Mouse (Mus musculus) hindbrain, embryonic 13.5 days (tissue): Measurements from ENCODE around the gene Dph5. TPM values are rescaled to one million over a fixed set of nuclear protein-coding genes. Genes with fewer than 3 reads are reported as not detected.

Experiments used
- ATAC-seq: fragments of 200-750 bp; cut with Nextera tagmentation; 2 replicates; pipeline ENCODE4 v1.8.0; 2017; ENCODE audit warnings: moderate TSS enrichment; ENCODE audit not compliant: low FRiP score
- H3K27ac ChIP-seq: fragments of 300-500 bp; sonication (generic); 2 replicates; pipeline ENCODE4 v1.5.1; 2015; ENCODE audit warnings: inconsistent platforms, mild to moderate bottlenecking, moderate library complexity
- H3K27me3 ChIP-seq: fragments of 300-500 bp; sonication (generic); 2 replicates; pipeline ENCODE4 v1.6.1; 2015; ENCODE audit warnings: mild to moderate bottlenecking, inconsistent platforms
- H3K36me3 ChIP-seq: fragments of 300-500 bp; sonication (generic); 2 replicates; pipeline ENCODE4 v1.6.1; 2015; ENCODE audit warnings: mild to moderate bottlenecking, inconsistent platforms
- H3K4me1 ChIP-seq: fragments of 300-500 bp; sonication (generic); replicated peaks from 2 replicates; pipeline ENCODE4 v1.6.1; 2015; ENCODE audit warnings: inconsistent platforms
- H3K4me2 ChIP-seq: fragments of 300-500 bp; sonication (generic); 2 replicates; pipeline ENCODE4 v1.6.1; 2015; ENCODE audit warnings: inconsistent platforms, mild to moderate bottlenecking, moderate library complexity
- H3K4me3 ChIP-seq: fragments of 300-500 bp; sonication (generic); 2 replicates; pipeline ENCODE4 v1.5.1; 2015; ENCODE audit warnings: mild to moderate bottlenecking, inconsistent platforms
- H3K9ac ChIP-seq: fragments of 300-500 bp; sonication (generic); 2 replicates; pipeline ENCODE4 v1.6.1; 2015; ENCODE audit warnings: mild to moderate bottlenecking, inconsistent platforms
- H3K9me3 ChIP-seq: fragments of 300-500 bp; sonication (generic); 2 replicates; pipeline ENCODE4 v1.6.1; 2016; ENCODE audit warnings: inconsistent platforms
- whole genome bisulfite sequencing: fragments of 180-500 bp; shearing (Covaris S2); methylation state at CpG from one replicate; pipeline ENCODE4 v1.1.7; 2015; 5-methylcytosine and 5-hydroxymethylcytosine counted together
- polyA plus RNA-seq: library from polyadenylated mRNA; unstranded; fragments of >200 nt; fragmentation: Nextera tagmentation; extraction: Ambion mirVana; gene quantifications from 2 replicates; pipeline ENCODE4 v1.2.1, GENCODE M21; 2015

Gene Dph5
- polyA plus RNA-seq, result 25.6 and 27.7 TPM in 2 replicates

GRCm38 (mm10) chr3:115887427-115888309, at the start of gene Dph5:
TSS of gene Dph5 (plus strand) at chr3:115887837.
- Histone ChIP-seq H3K27ac (peak within 1 kb of the TSS; percentile 91), H3K27me3 (no peaks in the 10 kb centered on the region), H3K4me3 (peak within 1 kb of the TSS; percentile 67), H3K4me1 (peaks cover 7% of the 10 kb centered on the region), H3K4me2 (peak within 1 kb of the TSS; percentile 77), H3K9ac (peak within 1 kb of the TSS; percentile 78), H3K9me3 (no peaks in the 10 kb centered on the region), H3K36me3 (no peaks in the 10 kb centered on the region)
- under 1% methylated on average over 40 of the region's 40 CpGs for WGBS
- peak; percentile 98 for ATAC-seq

DNA sequence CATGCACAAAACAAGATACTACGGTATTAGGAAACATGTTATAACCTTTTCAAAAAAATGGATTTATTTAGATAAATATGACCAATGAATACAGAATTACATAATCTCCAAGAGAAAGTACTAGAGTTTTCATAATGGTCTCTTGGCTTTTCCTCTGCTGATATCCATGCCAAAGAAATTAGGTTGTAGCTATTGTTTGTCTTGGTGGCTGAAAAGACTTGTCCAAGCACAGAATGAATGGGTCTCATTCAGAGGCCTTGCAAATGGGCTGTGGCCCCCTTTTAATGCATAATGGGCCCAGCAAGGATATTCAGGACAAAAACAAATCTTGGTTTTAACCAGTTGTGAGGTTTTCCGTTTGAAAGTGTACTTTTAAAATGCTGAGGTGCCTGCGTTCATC, 43.1 kb upstream of the Dph5 start:
- H3K9me3 ChIP-seq, result no peaks in the 10 kb centered on the region
- WGBS, result 43% methylated on average over 3 of the region's 3 CpGs

GRCm38 (mm10) chr3:115845032-115845618, 42.5 kb upstream of the Dph5 start:
- Histone ChIP-seq H3K27me3 (no peaks in the 10 kb centered on the region), H3K4me2 (no peak overlapping the region), H3K36me3 (no peaks in the 10 kb centered on the region), H3K27ac (no peak overlapping the region), H3K9ac (no peak overlapping the region), H3K9me3 (no peaks in the 10 kb centered on the region), H3K4me3 (no peak overlapping the region), H3K4me1 (no peaks in the 10 kb centered on the region)
- whole genome bisulfite sequencing, result 64% methylated on average over 5 of the region's 5 CpGs
- ATAC-seq, result no peak

More for the DNA sequence above, 43.1 kb upstream of the Dph5 start:
- Histone ChIP-seq H3K4me2 (no peak overlapping the region), H3K4me1 (no peaks in the 10 kb centered on the region), H3K27ac (no peak overlapping the region), H3K9ac (no peak overlapping the region), H3K4me3 (no peak overlapping the region), H3K27me3 (no peaks in the 10 kb centered on the region), H3K36me3 (no peaks in the 10 kb centered on the region)
- ATAC-seq, result no peak

- WGBS, result 40% methylated on average over 1 of the region's 1 CpGs
- no peak overlapping the region for H3K9ac ChIP-seq
- no peaks in the 10 kb centered on the region for H3K4me1 ChIP-seq
- no peaks in the 10 kb centered on the region for H3K36me3 ChIP-seq
- H3K27me3 ChIP-seq, result no peaks in the 10 kb centered on the region
- no peak for ATAC-seq
- H3K9me3 ChIP-seq, result no peaks in the 10 kb centered on the region
- H3K4me2 ChIP-seq, result no peak overlapping the region
- H3K4me3 ChIP-seq, result no peak overlapping the region
- H3K27ac ChIP-seq, result no peak overlapping the region
Measured at GRCm38 (mm10) chr3:115845724-115846123, 41.9 kb upstream of the Dph5 start.

DNA sequence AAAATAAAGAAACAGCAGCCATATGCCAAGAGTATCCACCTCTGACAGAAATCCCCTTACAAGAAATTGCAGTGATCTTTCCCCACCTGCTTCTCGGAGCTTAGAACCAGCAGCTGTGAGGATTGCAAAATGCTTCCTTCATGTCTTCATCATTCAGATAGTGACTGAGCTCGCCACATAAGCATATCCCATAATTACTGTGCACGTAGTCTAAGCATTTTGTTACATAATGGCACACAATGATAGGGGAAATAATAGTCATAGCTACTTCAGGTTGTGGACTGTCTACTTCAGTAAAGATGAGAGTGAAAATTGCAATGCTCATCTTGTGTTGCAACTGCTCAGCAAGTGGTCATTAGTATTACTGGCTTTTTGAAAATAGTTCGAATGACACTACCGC, 41.5 kb upstream of the Dph5 start:
- no peaks in the 10 kb centered on the region for H3K9me3 ChIP-seq
- ATAC-seq, result no peak
- WGBS, result 88% methylated on average over 5 of the region's 5 CpGs

DNA sequence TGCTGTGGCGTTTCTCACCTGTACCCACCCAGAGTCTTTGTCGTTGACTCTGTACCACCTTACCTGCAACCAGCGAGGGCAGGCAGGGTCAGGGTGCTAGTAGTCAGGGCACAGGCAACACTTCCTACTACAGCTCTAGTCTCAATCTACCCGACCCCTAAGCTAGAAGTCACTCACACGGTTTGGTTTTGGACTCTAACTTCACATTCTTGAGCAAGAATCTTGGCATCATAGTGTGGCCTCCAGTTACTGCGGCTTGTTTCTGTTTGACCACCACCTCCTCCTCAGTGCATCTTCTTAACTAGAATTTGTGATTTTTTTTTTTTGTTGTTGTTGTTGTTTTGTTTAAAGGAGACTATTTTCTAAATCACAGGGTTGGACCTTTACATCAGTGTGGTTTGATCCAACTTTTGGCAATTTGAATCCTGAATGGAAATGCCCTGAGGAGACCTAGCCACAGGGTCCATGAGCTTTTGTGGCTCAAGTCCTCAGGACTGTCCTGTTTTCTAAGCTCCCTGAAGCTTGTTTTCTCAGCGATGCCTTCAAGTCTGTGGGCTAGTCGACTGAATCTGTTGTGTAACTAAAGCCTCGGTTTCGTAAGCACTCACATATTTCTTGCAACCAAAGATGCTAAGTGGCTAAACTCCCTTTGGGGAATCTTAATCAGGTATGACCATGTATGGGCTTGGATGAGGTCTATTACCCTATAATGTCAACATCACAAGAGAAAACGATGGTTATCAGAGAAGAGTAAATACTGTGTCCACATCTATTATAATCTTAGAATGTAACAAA, 38.8 kb upstream of the Dph5 start:
- H3K4me1 ChIP-seq, result no peaks in the 10 kb centered on the region
- H3K36me3 ChIP-seq, result no peaks in the 10 kb centered on the region
- no peak overlapping the region for H3K4me3 ChIP-seq
- no peak overlapping the region for H3K9ac ChIP-seq
- no peak overlapping the region for H3K4me2 ChIP-seq
- no peaks in the 10 kb centered on the region for H3K9me3 ChIP-seq
- H3K27me3 ChIP-seq, result no peaks in the 10 kb centered on the region
- 89% methylated on average over 11 of the region's 11 CpGs for WGBS
- no peak overlapping the region for H3K27ac ChIP-seq
- no peak for ATAC-seq

More for the DNA sequence above, 41.5 kb upstream of the Dph5 start:
- H3K27ac ChIP-seq, result no peak overlapping the region
- no peaks in the 10 kb centered on the region for H3K36me3 ChIP-seq
- H3K4me3 ChIP-seq, result no peak overlapping the region
- H3K9ac ChIP-seq, result no peak overlapping the region
- H3K27me3 ChIP-seq, result no peaks in the 10 kb centered on the region
- no peaks in the 10 kb centered on the region for H3K4me1 ChIP-seq
- no peak overlapping the region for H3K4me2 ChIP-seq

- H3K4me2 ChIP-seq, result no peak overlapping the region
- no peaks in the 10 kb centered on the region for H3K4me1 ChIP-seq
- H3K27ac ChIP-seq, result no peak overlapping the region
- no peak for ATAC-seq
- H3K4me3 ChIP-seq, result no peak overlapping the region
- 70% methylated on average over 4 of the region's 4 CpGs for WGBS
- no peaks in the 10 kb centered on the region for H3K9me3 ChIP-seq
- no peaks in the 10 kb centered on the region for H3K36me3 ChIP-seq
- no peak overlapping the region for H3K9ac ChIP-seq
- H3K27me3 ChIP-seq, result no peaks in the 10 kb centered on the region
Measured at GRCm38 (mm10) chr3:115850946-115851345, 36.7 kb upstream of the Dph5 start.

- ATAC-seq, result no peak
- Histone ChIP-seq H3K27me3 (no peaks in the 10 kb centered on the region), H3K27ac (no peak overlapping the region), H3K9me3 (no peaks in the 10 kb centered on the region), H3K4me2 (no peak overlapping the region), H3K4me1 (peaks cover 15% of the 10 kb centered on the region), H3K4me3 (no peak overlapping the region), H3K36me3 (no peaks in the 10 kb centered on the region), H3K9ac (no peak overlapping the region)
- 96% methylated on average over 7 of the region's 7 CpGs for WGBS
Measured at GRCm38 (mm10) chr3:115854672-115855191, 32.9 kb upstream of the Dph5 start.

GRCm38 (mm10) chr3:115855576-115855975, 32.1 kb upstream of the Dph5 start:
- Histone ChIP-seq H3K27ac (no peak overlapping the region), H3K9me3 (no peaks in the 10 kb centered on the region)
- WGBS, result 57% methylated on average over 10 of the region's 10 CpGs

DNA sequence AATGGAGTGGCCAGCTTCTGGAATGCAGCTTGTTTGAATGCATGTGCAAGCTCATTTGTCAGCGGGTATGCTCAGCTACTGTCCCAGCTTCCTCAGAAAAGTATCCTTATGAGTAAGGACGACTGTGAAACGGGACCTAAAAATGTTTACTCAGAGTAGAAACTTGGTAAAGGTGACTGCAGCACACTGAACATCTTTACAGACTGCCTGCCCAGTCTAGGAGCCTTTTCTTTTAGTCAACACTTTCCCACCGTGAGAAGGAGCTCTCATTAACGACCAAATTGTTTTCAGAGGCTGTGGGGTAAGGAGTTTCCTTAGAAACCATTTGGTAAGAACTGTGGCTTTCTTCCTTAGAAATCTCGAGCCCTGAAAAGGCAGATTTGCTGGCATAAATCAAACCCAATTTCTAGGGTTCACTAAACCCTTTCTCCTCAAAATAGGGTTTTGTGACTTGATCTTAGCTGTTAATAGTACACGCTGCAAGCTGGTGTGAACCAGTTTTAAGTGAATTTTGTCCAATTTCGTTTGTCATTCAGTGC, 31.1 kb upstream of the Dph5 start:
- ATAC-seq, result peak; percentile 55; the same call in 1 of the 2 replicates
- WGBS, result 12% methylated on average over 8 of the region's 8 CpGs
- Histone ChIP-seq H3K27me3 (no peaks in the 10 kb centered on the region), H3K9ac (no peak overlapping the region), H3K36me3 (no peaks in the 10 kb centered on the region), H3K4me1 (peaks cover 15% of the 10 kb centered on the region), H3K4me3 (no peak overlapping the region), H3K4me2 (no peak overlapping the region), H3K9me3 (no peaks in the 10 kb centered on the region), H3K27ac (no peak overlapping the region)

More at GRCm38 (mm10) chr3:115855576-115855975, 32.1 kb upstream of the Dph5 start:
- Histone ChIP-seq H3K36me3 (no peaks in the 10 kb centered on the region), H3K4me1 (peaks cover 15% of the 10 kb centered on the region), H3K9ac (no peak overlapping the region), H3K4me3 (no peak overlapping the region), H3K27me3 (no peaks in the 10 kb centered on the region), H3K4me2 (no peak overlapping the region)
- no peak for ATAC-seq

DNA sequence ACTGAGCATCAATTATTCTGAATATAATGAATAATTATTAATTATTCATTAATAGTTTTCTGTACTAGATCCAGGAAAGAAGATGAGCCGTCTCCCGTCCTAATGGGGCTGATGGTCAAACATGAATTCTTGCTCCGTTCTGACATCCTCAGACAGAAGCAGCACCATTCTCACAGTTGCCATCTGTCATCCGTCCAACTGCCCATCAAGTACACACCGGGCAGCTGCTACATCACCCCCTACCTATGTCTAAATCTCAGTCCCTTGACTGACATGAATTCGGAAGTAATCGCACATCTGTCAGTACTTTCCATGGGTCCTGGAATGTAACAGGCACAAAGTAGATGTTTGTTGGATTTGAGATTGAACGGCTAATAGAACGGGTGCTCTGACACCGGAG, 30.2 kb upstream of the Dph5 start:
- H3K4me3 ChIP-seq, result no peak overlapping the region
- H3K4me2 ChIP-seq, result no peak overlapping the region
- no peak overlapping the region for H3K27ac ChIP-seq
- H3K27me3 ChIP-seq, result no peaks in the 10 kb centered on the region
- no peaks in the 10 kb centered on the region for H3K36me3 ChIP-seq
- no peak overlapping the region for H3K9ac ChIP-seq
- H3K4me1 ChIP-seq, result peaks cover 15% of the 10 kb centered on the region
- H3K9me3 ChIP-seq, result no peaks in the 10 kb centered on the region
- 0 out of 2 replicates have a peak, but pooled peaks have one; percentile 38 for ATAC-seq
- WGBS, result 62% methylated on average over 10 of the region's 10 CpGs

DNA sequence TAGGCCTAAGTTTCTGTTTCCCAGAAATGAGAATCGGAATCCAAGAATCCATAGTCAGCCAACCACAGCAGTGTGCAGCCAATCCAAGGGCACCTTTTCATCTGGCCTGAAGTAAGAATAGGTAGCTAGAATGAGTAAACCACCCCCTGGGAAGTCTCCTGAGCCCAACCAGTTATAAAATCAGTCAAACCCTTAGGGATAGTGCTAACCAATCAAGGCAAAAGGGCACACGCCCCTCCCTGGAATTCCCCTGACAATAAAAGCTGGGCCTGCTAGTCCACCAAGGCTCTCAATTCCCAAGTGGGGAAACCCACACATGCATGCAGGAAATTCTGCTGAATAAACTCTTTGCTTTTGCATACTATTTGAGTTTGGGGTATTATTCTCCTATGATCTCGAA, 28.8 kb upstream of the Dph5 start:
- ATAC-seq, result no peak
- Histone ChIP-seq H3K36me3 (no peaks in the 10 kb centered on the region), H3K4me2 (no peak overlapping the region), H3K27me3 (no peaks in the 10 kb centered on the region), H3K9ac (no peak overlapping the region), H3K4me3 (no peak overlapping the region), H3K4me1 (peaks cover 15% of the 10 kb centered on the region), H3K9me3 (no peaks in the 10 kb centered on the region), H3K27ac (no peak overlapping the region)
- WGBS, result 88% methylated on average over 3 of the region's 3 CpGs
